8 mouse cellular contexts compared by ENCODE assay signal in the genomic region with DNA sequence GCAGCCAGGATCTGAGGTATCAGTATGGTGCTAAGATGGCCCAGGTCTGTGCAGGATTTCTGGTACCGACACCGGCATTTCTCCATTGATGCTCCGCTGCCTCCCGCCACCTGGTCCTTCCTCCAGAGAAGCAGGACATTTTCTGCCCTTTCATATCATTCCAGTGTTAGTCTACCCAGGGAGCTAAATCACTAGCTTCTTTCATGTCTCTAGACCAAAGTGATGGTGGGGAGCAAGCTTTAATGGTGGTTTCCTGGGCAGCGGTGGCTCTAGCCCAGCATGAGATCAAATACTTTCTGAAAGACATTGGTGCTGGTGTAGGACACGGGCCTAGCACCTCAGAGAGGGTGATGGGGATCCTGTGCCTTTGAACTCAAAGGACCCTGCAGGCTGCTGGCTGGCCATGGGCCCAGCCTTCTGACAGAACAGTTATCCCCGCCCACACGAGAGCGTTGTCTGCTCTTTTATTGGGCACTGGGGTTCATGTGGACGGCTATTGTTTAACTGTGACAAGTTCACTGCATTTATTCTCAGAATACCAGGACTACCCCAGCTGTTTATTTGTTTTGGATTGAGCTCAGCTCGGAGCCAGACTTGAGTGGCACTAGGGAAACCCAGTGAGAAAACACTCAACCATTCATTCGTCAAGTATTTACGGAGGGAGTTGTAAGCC. TPM values are rescaled to one million over a fixed set of nuclear protein-coding genes. Genes with fewer than 3 reads are reported as not detected.
DNase-seq lines count a peak whose midpoint lies in the region; ATAC-seq and TF ChIP-seq lines count a peak whose summit lies in the region.

No protein-coding gene starts in this region.

- intact Hi-C loops in left cerebral cortex, postnatal 4 days (cut with DNase I), result no loop called here

- peaks cover 25% of the 10 kb centered on the region for H3K4me1 ChIP-seq in heart, embryonic 15.5 days (replicated peaks)
- H3K4me1 ChIP-seq in cortical plate, adult 2 months (ENCODE audit: control insufficient read depth, insufficient read depth, low read length), result peaks cover 20% of the 10 kb centered on the region
- H3K4me1 ChIP-seq in hindbrain, embryonic 11.5 days (replicated peaks; ENCODE audit: control insufficient read depth, insufficient read depth, low read length), result no peaks in the 10 kb centered on the region; the same call in 1 of the 2 replicates

- no peak for TF ChIP-seq CTCF in cortical plate, adult 2 months (IDR thresholded peaks at IDR 0.05; ENCODE audit: extremely low read depth, insufficient read depth, low read length)

- 64% methylated on average over 13 of the region's 13 CpGs for WGBS in heart, embryonic 15.5 days
- WGBS in hindbrain, embryonic 11.5 days, result 62% methylated on average over 13 of the region's 13 CpGs

- DNase-seq in heart, adult 18-20 months, result no peak
- peak; percentile 23 for DNase-seq in hindbrain, embryonic 11.5 days (ENCODE audit: low spot score)
- peak; percentile 54 for DNase-seq in lung, postnatal 25 days (ENCODE audit: low spot score)
- DNase-seq in left cerebral cortex, postnatal 4 days, result no peak
- no peak for DNase-seq in c-Kit-positive CD71-positive TER-119-positive erythroid progenitor cells, embryonic 14.5 days (ENCODE audit: low spot score)
- DNase-seq in retina, postnatal 1 day, result no peak

- no peaks in the 10 kb centered on the region for H3K36me3 ChIP-seq in heart, embryonic 15.5 days
- no peaks in the 10 kb centered on the region for H3K36me3 ChIP-seq in hindbrain, embryonic 11.5 days (ENCODE audit: control insufficient read depth, insufficient read depth, low read length)

- H3K27me3 ChIP-seq in heart, embryonic 15.5 days, result no peaks in the 10 kb centered on the region
- no peaks in the 10 kb centered on the region for H3K27me3 ChIP-seq in hindbrain, embryonic 11.5 days (ENCODE audit: control insufficient read depth, insufficient read depth, low read length)

- ATAC-seq in heart, embryonic 15.5 days (replicated peaks; ENCODE audit: insufficient number of reproducible peaks, insufficient read depth, low FRiP score, low read depth), result no peak
- no peak; the same call in 1 of the 2 replicates for ATAC-seq in hindbrain, embryonic 11.5 days (ENCODE audit: low FRiP score)

- 0 out of 2 replicates have a peak overlapping the region, but pooled peaks have one; percentile 4 for H3K27ac ChIP-seq in heart, embryonic 15.5 days
- H3K27ac ChIP-seq in cortical plate, adult 2 months (ENCODE audit: insufficient read depth, low read length), result peak overlapping the region; percentile 37; the same call in 1 of the 2 replicates
- no peak overlapping the region for H3K27ac ChIP-seq in hindbrain, embryonic 11.5 days (ENCODE audit: low read depth, low read length)

- no peak overlapping the region for H3K4me2 ChIP-seq in heart, embryonic 15.5 days
- H3K4me2 ChIP-seq in hindbrain, embryonic 11.5 days (replicated peaks; ENCODE audit: low read depth, low read length), result no peak overlapping the region

- no peak overlapping the region for H3K9ac ChIP-seq in heart, embryonic 15.5 days
- no peak overlapping the region for H3K9ac ChIP-seq in hindbrain, embryonic 11.5 days (ENCODE audit: low read depth, low read length)

- no peak for TF ChIP-seq POLR2A in cortical plate, adult 2 months (IDR thresholded peaks at IDR 0.05; ENCODE audit: extremely low read depth, insufficient read depth, low read length)

- H3K4me3 ChIP-seq in heart, embryonic 15.5 days, result no peak overlapping the region
- no peak overlapping the region for H3K4me3 ChIP-seq in cortical plate, adult 2 months (ENCODE audit: insufficient read depth, low read length)
- no peak overlapping the region for H3K4me3 ChIP-seq in hindbrain, embryonic 11.5 days (ENCODE audit: low read depth, low read length)

- no peaks in the 10 kb centered on the region for H3K9me3 ChIP-seq in heart, embryonic 15.5 days (replicated peaks)
- no peaks in the 10 kb centered on the region for H3K9me3 ChIP-seq in hindbrain, embryonic 11.5 days (ENCODE audit: control insufficient read depth, low read length)

RNA-seq across cellular contexts. Expression of a gene that starts 31.7 kb away (rescaled TPM):
- polyA plus RNA-seq in heart, embryonic 15.5 days (2015; fragmentation: Nextera tagmentation; extraction: Ambion mirVana), result 13.8 and 20.1 TPM in 2 replicates
- 10 to 100 TPM; 27.5 to 29.4 TPM for total RNA-seq in heart, adult 18-20 months (2021)
- 314 and 333 TPM in 2 replicates for polyA plus RNA-seq in cortical plate, adult 2 months (2012; rRNA removed)
- polyA plus RNA-seq in hindbrain, embryonic 11.5 days (2014; fragmentation: Nextera tagmentation; extraction: Ambion mirVana), result 17.2 and 18.4 TPM in 2 replicates
- total RNA-seq in left cerebral cortex, postnatal 4 days (2021), result 100 to 1,000 TPM; 110 to 121 TPM

Comparison
In these comparisons a context has a peak if more than half of its experiments do, and no peak if none do; other contexts are left out.
1. DNase-seq: peak in hindbrain, embryonic 11.5 days (single experiment) and lung, postnatal 25 days (single experiment); none in heart, adult 18-20 months (0 of 2), left cerebral cortex, postnatal 4 days (single experiment), c-Kit-positive CD71-positive TER-119-positive erythroid progenitor cells, embryonic 14.5 days (single experiment) and retina, postnatal 1 day (single experiment).
2. RNA of a gene that starts 31.7 kb away (polyA plus RNA-seq): 314 to 333 TPM in cortical plate, adult 2 months; 17.2 to 18.4 TPM in hindbrain, embryonic 11.5 days and 13.8 to 20.1 TPM in heart, embryonic 15.5 days; every median in the first group is over 10 times any median in the second.